Mouse (Mus musculus): ENCODE measurements around the gene Dhx29. TPM values are rescaled to one million over a fixed set of nuclear protein-coding genes. Genes with fewer than 3 reads are reported as not detected.

The Dhx29 gene
- total and polyA plus RNA-seq, 3 experiments, result 13.0 to 25.1 (median 21.1) TPM

GRCm38 (mm10) chr13:112941879-112942330 lies 14.7 kb downstream of the Dhx29 start:
- in situ Hi-C loops (cut with MboI; ENCODE audit: low pct_ligation_motif_present, low pct_unique_long_range_greater_than_20kb, low sequenced_read_pairs), result loop anchor here (5.0 kb wide), 1 partner anchor 35 kb away; no protein-coding TSS in a partner anchor

GRCm38 (mm10) chr13:112945312-112945711 lies 18.1 kb downstream of the Dhx29 start:
- Histone ChIP-seq H3K79me2 (replicated peaks; ENCODE audit: control insufficient read depth, extremely low read depth, insufficient read depth, poor library complexity, severe bottlenecking) (no peaks in the 10 kb centered on the region), H3K27ac (ENCODE audit: insufficient read depth, low read depth) (no peak overlapping the region), H3K9me3 (replicated peaks; ENCODE audit: low read length) (no peaks in the 10 kb centered on the region), H3K27me3 (replicated peaks) (no peaks in the 10 kb centered on the region), H3K4me1 (ENCODE audit: control insufficient read depth in 1 of 2, insufficient read depth in 2 of 2) (no peaks in the 10 kb centered on the region), H3K9ac (ENCODE audit: insufficient read depth, low read depth) (no peak overlapping the region), H3K4me2 (ENCODE audit: insufficient read depth, low read depth, poor library complexity, severe bottlenecking) (no peak overlapping the region), H3K36me3 (replicated peaks in 1 of 2; ENCODE audit: control insufficient read depth in 1 of 2, insufficient read depth in 1 of 2, low read length in 1 of 2) (peaks cover 42 to 89% of the 10 kb centered on the region in 2 experiments), H3K4me3 (replicated peaks in 1 of 3; ENCODE audit: low read depth in 2 of 3, low read length in 2 of 3, poor library complexity in 1 of 3) (no peak overlapping the region)
- DNase-seq (ENCODE audit: extremely low read depth), result no peak
- TF ChIP-seq GABPA (IDR thresholded peaks at IDR 0.05; ENCODE audit: insufficient replicate concordance, low read depth, low read length) (no peak), MAX (IDR thresholded peaks at IDR 0.05; ENCODE audit: low read length) (no peak), JUND (conservative IDR thresholded peaks at IDR 0.05; ENCODE audit: low read depth, low read length) (no peak), RCOR1 (conservative IDR thresholded peaks at IDR 0.05; ENCODE audit: low read depth, low read length) (no peak), EP300 (IDR thresholded peaks at IDR 0.05; ENCODE audit: low read length) (no peak), TBP (conservative IDR thresholded peaks at IDR 0.05; ENCODE audit: low read depth, low read length) (no peak), CHD2 (IDR thresholded peaks at IDR 0.05; ENCODE audit: low read length) (no peak), SMC3 (IDR thresholded peaks at IDR 0.05; ENCODE audit: low read depth, low read length) (no peak), BHLHE40 (IDR thresholded peaks at IDR 0.05; ENCODE audit: low read depth, low read length) (no peak), JUN (IDR thresholded peaks at IDR 0.05; ENCODE audit: insufficient read depth, low read depth, low read length) (no peak), UBTF (IDR thresholded peaks at IDR 0.05; ENCODE audit: low read depth, low read length) (no peak), MAFK (IDR thresholded peaks at IDR 0.05; ENCODE audit: insufficient replicate concordance, low read length) (no peak), IRF4 (IDR thresholded peaks at IDR 0.05; ENCODE audit: low read depth, low read length) (no peak), CTCF (conservative IDR thresholded peaks at IDR 0.05 in 1 of 2, IDR thresholded peaks at IDR 0.05 in 1 of 2; ENCODE audit: low read depth in 2 of 2, low read length in 2 of 2) (no peak), NRF1 (IDR thresholded peaks at IDR 0.05; ENCODE audit: low read depth, low read length) (no peak), KAT2A (IDR thresholded peaks at IDR 0.05; ENCODE audit: insufficient replicate concordance, low read length) (no peak), POLR2AphosphoS2 (IDR thresholded peaks at IDR 0.05; ENCODE audit: low read depth, low read length) (no peak), E2F4 (IDR thresholded peaks at IDR 0.05; ENCODE audit: insufficient replicate concordance, low read depth, low read length) (no peak), NELFE (IDR thresholded peaks at IDR 0.05; ENCODE audit: low read depth, low read length) (no peak)
- in situ Hi-C loops (cut with MboI; ENCODE audit: low pct_ligation_motif_present, low pct_unique_long_range_greater_than_20kb, low sequenced_read_pairs) (no loop called here), dilution Hi-C loops (cut with MboI; ENCODE audit: extremely low pct_ligation_motif_present, extremely low pct_unique_long_range_greater_than_20kb, low sequenced_read_pairs) (no loop called here)

More at GRCm38 (mm10) chr13:112941879-112942330, 14.7 kb downstream of the Dhx29 start:
- Histone ChIP-seq H3K4me3 (replicated peaks in 1 of 3; ENCODE audit: low read depth in 2 of 3, low read length in 2 of 3, poor library complexity in 1 of 3) (no peak overlapping the region), H3K27ac (ENCODE audit: insufficient read depth, low read depth) (no peak overlapping the region), H3K9ac (ENCODE audit: insufficient read depth, low read depth) (no peak overlapping the region), H3K4me2 (ENCODE audit: insufficient read depth, low read depth, poor library complexity, severe bottlenecking) (no peak overlapping the region), H3K36me3 (replicated peaks in 1 of 2; ENCODE audit: control insufficient read depth in 1 of 2, insufficient read depth in 1 of 2, low read length in 1 of 2) (peaks cover 32 to 91% of the 10 kb centered on the region in 2 experiments), H3K79me2 (replicated peaks; ENCODE audit: control insufficient read depth, extremely low read depth, insufficient read depth, poor library complexity, severe bottlenecking) (no peaks in the 10 kb centered on the region), H3K27me3 (replicated peaks) (no peaks in the 10 kb centered on the region), H3K4me1 (ENCODE audit: control insufficient read depth in 1 of 2, insufficient read depth in 2 of 2) (peaks cover 0 to 11% of the 10 kb centered on the region in 2 experiments; a peak in 2 of 4 replicates), H3K9me3 (replicated peaks; ENCODE audit: low read length) (no peaks in the 10 kb centered on the region)
- DNase-seq (ENCODE audit: extremely low read depth), result no peak
- dilution Hi-C loops (cut with MboI; ENCODE audit: extremely low pct_ligation_motif_present, extremely low pct_unique_long_range_greater_than_20kb, low sequenced_read_pairs), result no loop called here
- no peak for TF ChIP-seq KAT2A (IDR thresholded peaks at IDR 0.05; ENCODE audit: insufficient replicate concordance, low read length)
- TF ChIP-seq ZMIZ1 (IDR thresholded peaks at IDR 0.05; ENCODE audit: low read depth, low read length), result no peak
- TF ChIP-seq IRF4 (IDR thresholded peaks at IDR 0.05; ENCODE audit: low read depth, low read length), result no peak
- TF ChIP-seq TBP (conservative IDR thresholded peaks at IDR 0.05; ENCODE audit: low read depth, low read length), result no peak
- TF ChIP-seq NRF1 (IDR thresholded peaks at IDR 0.05; ENCODE audit: low read depth, low read length), result no peak
- TF ChIP-seq BHLHE40 (IDR thresholded peaks at IDR 0.05; ENCODE audit: low read depth, low read length), result no peak
- TF ChIP-seq MAFK (IDR thresholded peaks at IDR 0.05; ENCODE audit: insufficient replicate concordance, low read length), result no peak

All from CH12.LX (cell line).